Mouse (Mus musculus) granulocyte monocyte progenitor cell, adult 5-6 weeks (primary cell): Measurements from ENCODE around the gene Zfp422. TPM values are rescaled to one million over a fixed set of nuclear protein-coding genes. Genes with fewer than 3 reads are reported as not detected.

Experiments used
- ATAC-seq: replicated peaks from 2 replicates; pipeline ENCODE4 v1.8.0; 2016; ENCODE audit warnings: mild to moderate bottlenecking, moderate TSS enrichment, inconsistent platforms; ENCODE audit not compliant: poor library complexity, severe bottlenecking
- total RNA-seq, 2 experiments: library from RNA; stranded (forward) in 1 of 2; stranded (reverse) in 1 of 2; fragments of 200-712, 200-1000 nt in 1 of 2; fragments of >200 nt in 1 of 2; fragmentation: Nextera tagmentation in 1 of 2; gene quantifications; 2 replicates each; pipeline ENCODE4 v1.2.3; 2014 to 2017

Zfp422 gene
- total RNA-seq (2014; fragmentation: Nextera tagmentation): 110 and 113 TPM in 2 replicates
- 68.6 and 72.0 TPM in 2 replicates for total RNA-seq (2017)

- peak; percentile 62 for ATAC-seq
Measured at GRCm38 (mm10) chr6:116628539-116629171, at the start of gene Zfp422. Gene Zfp422 (minus strand): TSS chr6:116628999.

GRCm38 (mm10) chr6:116677321-116677720 lies 48.5 kb upstream of the Zfp422 start:
- ATAC-seq: no peak

- no peak for ATAC-seq
Measured at GRCm38 (mm10) chr6:116676355-116676913, 47.6 kb upstream of the Zfp422 start.

- peak; percentile 17; the same call in 1 of the 2 replicates for ATAC-seq
Measured at GRCm38 (mm10) chr6:116674283-116674886, 45.6 kb upstream of the Zfp422 start.

- peak; percentile 64 for ATAC-seq
Measured at GRCm38 (mm10) chr6:116673471-116674282, 44.9 kb upstream of the Zfp422 start, which contains the start of gene Rassf4. Gene Rassf4 (minus strand): TSS chr6:116673952.

GRCm38 (mm10) chr6:116672349-116672748 lies 43.5 kb upstream of the Zfp422 start:
- no peak for ATAC-seq

GRCm38 (mm10) chr6:116671768-116672167 lies 43.0 kb upstream of the Zfp422 start:
- ATAC-seq: no peak

- ATAC-seq: no peak
Measured at GRCm38 (mm10) chr6:116671031-116671430, 42.2 kb upstream of the Zfp422 start.

GRCm38 (mm10) chr6:116670144-116670543 lies 41.3 kb upstream of the Zfp422 start:
- 0 out of 2 replicates have a peak, but pooled peaks have one; percentile 4 for ATAC-seq

- ATAC-seq: peak; percentile 36
Measured at GRCm38 (mm10) chr6:116668682-116669470, 40.1 kb upstream of the Zfp422 start.

- ATAC-seq: no peak
Measured at GRCm38 (mm10) chr6:116667382-116667781, 38.6 kb upstream of the Zfp422 start.

GRCm38 (mm10) chr6:116666892-116667291 lies 38.1 kb upstream of the Zfp422 start:
- ATAC-seq: no peak

- ATAC-seq: peak; percentile 36
Measured at GRCm38 (mm10) chr6:116666085-116666750, 37.4 kb upstream of the Zfp422 start.

GRCm38 (mm10) chr6:116664830-116665229 lies 36.0 kb upstream of the Zfp422 start:
- ATAC-seq: no peak

GRCm38 (mm10) chr6:116664031-116664430 lies 35.2 kb upstream of the Zfp422 start:
- peak; percentile 82 for ATAC-seq

- ATAC-seq: no peak
Measured at GRCm38 (mm10) chr6:116663364-116663763, 34.6 kb upstream of the Zfp422 start.

- ATAC-seq: peak; percentile 68
Measured at GRCm38 (mm10) chr6:116653684-116654454, 25.1 kb upstream of the Zfp422 start.

- no peak for ATAC-seq
Measured at GRCm38 (mm10) chr6:116653191-116653590, 24.4 kb upstream of the Zfp422 start.
